Mouse (Mus musculus) heart, embryonic 10.5 days (tissue): ENCODE results near the gene Ier3. TPM values are rescaled to one million over a fixed set of nuclear protein-coding genes. Genes with fewer than 3 reads are reported as not detected.

Experiments used
- DNase-seq: peaks from one replicate; pipeline ENCODE4 v3.0.0-alpha.2; 2017; ENCODE audit warnings: low spot score
- H3K27ac ChIP-seq: fragments of 300-500 bp; sonication (generic); 2 replicates; pipeline ENCODE4 v1.5.1; 2016; ENCODE audit warnings: mild to moderate bottlenecking
- H3K27me3 ChIP-seq: fragments of 300-500 bp; sonication (generic); 2 replicates; pipeline ENCODE4 v1.6.1; 2016; ENCODE audit warnings: mild to moderate bottlenecking; ENCODE audit not compliant: poor library complexity, insufficient read depth, severe bottlenecking
- H3K36me3 ChIP-seq: fragments of 300-500 bp; sonication (generic); 2 replicates; pipeline ENCODE4 v1.6.1; 2016; ENCODE audit warnings: mild to moderate bottlenecking, moderate library complexity
- H3K4me1 ChIP-seq: fragments of 300-500 bp; sonication (generic); 2 replicates; pipeline ENCODE4 v1.6.1; 2016; ENCODE audit warnings: mild to moderate bottlenecking
- H3K4me3 ChIP-seq: fragments of 300-500 bp; sonication (generic); 2 replicates; pipeline ENCODE4 v1.5.1; 2016; ENCODE audit warnings: mild to moderate bottlenecking, moderate library complexity
- H3K9me3 ChIP-seq: fragments of 300-500 bp; sonication (generic); 2 replicates; pipeline ENCODE4 v1.6.1; 2016; ENCODE audit warnings: mild to moderate bottlenecking, moderate library complexity
- WGBS: fragments of 180-500 bp; shearing (Covaris S2); methylation state at CpG from one replicate; pipeline ENCODE4 v1.1.7; 2016; 5-methylcytosine and 5-hydroxymethylcytosine counted together
- polyA plus RNA-seq: library from polyadenylated mRNA; unstranded; fragments of >200 nt; fragmentation: Nextera tagmentation; extraction: Ambion mirVana; gene quantifications from 2 replicates; pipeline ENCODE4 v1.2.1, GENCODE M21; 2016

Ier3 gene
- 13.2 and 16.8 TPM in 2 replicates for polyA plus RNA-seq

DNA sequence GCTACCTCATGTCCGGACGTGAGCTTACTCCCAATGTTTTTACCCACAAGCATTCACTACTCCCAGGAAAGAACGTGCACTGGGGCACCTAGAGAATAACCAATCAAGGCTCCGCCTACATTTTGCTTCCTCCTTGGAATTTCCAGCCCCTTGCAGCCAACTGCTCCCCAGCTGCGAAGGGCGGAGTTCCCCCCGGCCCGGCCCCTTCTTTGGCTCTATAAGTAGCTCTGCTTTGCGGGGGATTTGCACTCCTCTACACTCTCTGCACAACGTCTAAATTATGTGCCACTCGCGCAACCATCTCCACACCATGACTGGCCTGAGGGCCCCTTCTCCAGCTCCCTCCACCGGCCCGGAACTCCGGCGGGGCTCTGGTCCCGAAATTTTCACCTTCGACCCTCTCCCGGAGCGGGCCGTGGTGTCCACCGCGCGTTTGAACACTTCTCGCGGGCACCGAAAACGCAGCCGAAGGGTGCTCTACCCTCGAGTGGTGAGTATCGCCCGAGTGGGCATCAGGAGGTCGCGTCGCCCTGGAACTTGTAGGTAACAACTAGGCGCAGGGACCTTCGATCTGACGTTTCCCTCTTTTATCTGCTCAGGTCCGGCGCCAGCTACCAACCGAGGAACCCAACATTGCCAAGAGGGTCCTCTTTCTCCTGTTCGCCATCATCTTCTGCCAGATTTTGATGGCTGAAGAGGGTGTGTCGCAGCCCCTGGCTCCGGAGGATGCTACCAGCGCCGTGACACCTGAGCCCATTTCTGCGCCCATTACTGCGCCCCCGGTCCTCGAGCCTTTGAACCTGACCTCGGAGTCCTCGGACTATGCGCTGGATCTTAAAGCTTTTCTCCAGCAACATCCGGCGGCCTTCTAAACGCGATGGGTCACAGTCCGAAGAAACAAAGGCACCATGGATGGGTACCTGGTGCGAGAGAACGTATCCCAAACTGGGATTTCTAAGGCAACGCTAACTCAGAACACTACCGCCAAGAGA lies at the start of gene Ier3:
Gene Ier3 (plus strand): TSS at position 246 of the 992 bp plus-strand sequence.
- under 1% methylated on average over 62 of the region's 62 CpGs for WGBS
- peak within 1 kb of the TSS; percentile 96 for H3K27ac ChIP-seq

DNA sequence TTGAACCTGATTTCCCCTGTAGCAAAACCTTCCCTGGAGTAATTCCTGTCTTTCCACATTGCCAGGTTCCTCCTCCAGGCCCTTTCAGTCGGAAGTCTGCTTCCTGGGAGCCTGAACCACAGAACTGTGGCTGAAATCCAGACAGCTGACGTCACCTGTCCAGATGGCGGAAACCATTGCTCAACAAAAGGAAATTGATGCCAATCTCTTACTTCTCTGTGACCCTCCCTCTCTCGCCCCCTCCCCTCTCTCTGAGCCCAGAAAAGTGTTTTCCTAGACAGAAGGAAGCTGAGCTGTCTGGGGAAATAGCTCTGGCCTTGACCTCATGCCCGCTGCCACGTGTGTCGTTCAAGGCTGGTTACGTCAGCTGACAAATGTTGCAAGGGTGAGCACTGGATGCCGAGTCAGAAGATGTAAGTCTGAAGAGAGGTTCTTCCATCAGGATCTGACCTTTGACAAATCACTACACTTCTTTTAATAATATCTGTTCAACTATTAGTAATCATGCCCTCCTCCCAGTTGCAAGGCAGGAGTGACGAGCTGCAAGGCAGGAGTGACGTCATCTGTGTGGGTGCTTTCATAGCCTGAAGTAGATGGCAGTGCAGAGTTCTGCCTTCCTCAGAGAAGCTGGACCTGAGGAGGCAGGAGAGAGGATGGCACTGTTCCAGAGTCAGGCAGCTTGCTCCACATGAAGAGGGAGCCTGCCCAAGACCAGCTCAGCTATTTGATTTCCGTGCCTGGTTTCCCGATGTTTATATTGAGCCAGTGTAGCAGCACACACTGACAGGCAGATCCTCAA lies 44.5 kb upstream of the Ier3 start:
- Histone ChIP-seq H3K4me1 (peaks cover 23% of the 10 kb centered on the region; the same call in 1 of the 2 replicates), H3K9me3 (no peaks in the 10 kb centered on the region), H3K4me3 (no peak overlapping the region), H3K27me3 (no peaks in the 10 kb centered on the region), H3K27ac (peak overlapping the region; percentile 67), H3K36me3 (no peaks in the 10 kb centered on the region)
- peak; percentile 75 for DNase-seq
- 50% methylated on average over 13 of the region's 13 CpGs for WGBS

More for the DNA sequence above, at the start of gene Ier3:
- peaks cover 23% of the 10 kb centered on the region for H3K36me3 ChIP-seq
- H3K9me3 ChIP-seq = no peaks in the 10 kb centered on the region
- DNase-seq = peak; percentile 93
- H3K4me1 ChIP-seq = peaks cover 35% of the 10 kb centered on the region
- peak within 1 kb of the TSS; percentile 86 for H3K4me3 ChIP-seq
- no peaks in the 10 kb centered on the region; the same call in 1 of the 2 replicates for H3K27me3 ChIP-seq

DNA sequence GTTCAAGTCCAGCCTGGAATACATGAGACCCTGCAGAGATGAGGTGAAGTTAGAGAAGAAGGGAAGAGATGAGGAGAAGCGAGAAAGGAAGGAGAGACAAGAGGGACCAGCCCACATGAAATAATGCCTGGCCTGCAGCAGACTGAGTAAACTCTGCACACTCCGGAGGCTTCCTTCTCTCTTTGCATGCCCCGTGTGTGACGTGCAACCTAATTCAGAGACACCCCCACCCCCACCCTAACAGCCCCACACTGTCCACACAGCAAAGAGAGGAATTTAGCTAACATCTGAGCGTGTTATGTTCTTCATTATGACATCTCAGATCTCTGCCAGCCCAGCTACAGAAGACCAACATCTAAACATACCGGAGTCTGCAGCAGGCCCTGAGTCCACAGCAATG lies 42.5 kb upstream of the Ier3 start:
- Histone ChIP-seq H3K9me3 (no peaks in the 10 kb centered on the region), H3K4me3 (no peak overlapping the region), H3K27ac (peak overlapping the region; percentile 7; the same call in 1 of the 2 replicates), H3K27me3 (no peaks in the 10 kb centered on the region), H3K4me1 (peaks cover 24% of the 10 kb centered on the region), H3K36me3 (no peaks in the 10 kb centered on the region)
- no peak for DNase-seq
- WGBS = 71% methylated on average over 6 of the region's 6 CpGs

DNA sequence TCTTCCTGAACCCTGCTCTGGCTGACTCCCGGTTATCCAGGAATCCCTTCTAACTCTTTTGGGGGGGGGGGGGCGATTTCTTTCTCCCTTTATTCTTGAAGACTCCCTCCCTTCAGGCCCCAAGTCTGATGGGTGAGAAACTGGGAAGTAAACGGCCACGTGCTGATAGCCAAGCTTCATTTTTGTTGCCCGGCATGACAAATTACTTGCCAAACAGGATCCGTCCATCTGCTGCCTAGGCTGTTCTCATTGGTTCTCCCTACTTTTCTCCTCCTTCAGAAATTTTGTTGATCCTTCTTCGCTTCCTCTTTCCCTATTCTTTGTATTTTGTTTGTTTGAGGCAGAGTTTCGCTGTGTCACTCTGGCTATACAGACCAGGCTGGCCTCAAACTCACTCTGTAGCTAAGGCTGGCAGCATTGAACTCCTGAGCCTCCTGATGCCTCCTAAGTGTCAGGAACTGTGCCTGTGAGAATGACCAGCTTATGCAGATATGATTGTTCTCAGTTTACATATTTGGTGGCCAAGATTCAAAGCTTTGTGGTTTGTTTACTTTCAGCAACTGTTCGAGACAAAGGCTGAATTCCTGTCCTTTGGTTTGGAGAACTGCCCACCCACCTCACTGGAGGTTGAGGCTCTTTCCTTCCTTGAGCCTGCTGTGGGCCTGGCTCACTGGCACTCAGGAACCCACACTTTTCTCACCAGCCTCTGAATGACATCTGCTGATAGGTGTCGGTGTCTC lies 41.8 kb upstream of the Ier3 start:
- whole genome bisulfite sequencing = 67% methylated on average over 10 of the region's 10 CpGs
- Histone ChIP-seq H3K9me3 (no peaks in the 10 kb centered on the region), H3K4me3 (no peak overlapping the region), H3K27me3 (no peaks in the 10 kb centered on the region), H3K36me3 (no peaks in the 10 kb centered on the region), H3K27ac (peak overlapping the region; percentile 29; the same call in 1 of the 2 replicates), H3K4me1 (peaks cover 29% of the 10 kb centered on the region)
- no peak for DNase-seq

- WGBS = 90% methylated on average over 7 of the region's 7 CpGs
- H3K4me1 ChIP-seq = peaks cover 32% of the 10 kb centered on the region
- DNase-seq = no peak
These were observed 41.1 kb upstream of the Ier3 start for GRCm38 (mm10) chr17:35780362-35780761.

DNA sequence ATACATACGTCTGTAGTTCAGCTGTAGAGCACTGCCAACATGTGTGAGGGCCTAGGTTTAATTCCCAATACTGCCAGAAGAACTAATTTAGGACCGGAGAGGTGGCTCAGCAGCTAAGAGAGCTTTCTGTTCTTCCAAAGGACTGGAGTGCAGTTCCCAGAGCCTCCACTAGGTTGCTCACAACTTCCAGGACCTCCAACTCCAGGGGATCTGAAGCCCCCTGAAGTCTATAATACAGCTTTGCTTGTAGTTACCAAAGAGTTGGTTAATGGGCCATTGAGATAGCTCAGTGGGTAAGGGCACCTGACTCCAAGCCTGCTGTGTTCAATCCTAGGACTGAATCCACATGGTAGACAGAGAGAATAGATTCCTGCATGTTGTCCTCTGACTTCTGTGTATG lies 39.1 kb upstream of the Ier3 start:
- DNase-seq = no peak
- Histone ChIP-seq H3K4me1 (peaks cover 23% of the 10 kb centered on the region), H3K4me3 (no peak overlapping the region), H3K9me3 (no peaks in the 10 kb centered on the region), H3K27me3 (no peaks in the 10 kb centered on the region), H3K36me3 (no peaks in the 10 kb centered on the region), H3K27ac (no peak overlapping the region)
- 69% methylated on average over 2 of the region's 2 CpGs for WGBS

More at GRCm38 (mm10) chr17:35780362-35780761, 41.1 kb upstream of the Ier3 start:
- H3K9me3 ChIP-seq = no peaks in the 10 kb centered on the region
- 0 out of 2 replicates have a peak overlapping the region, but pooled peaks have one; percentile 29 for H3K27ac ChIP-seq
- H3K27me3 ChIP-seq = no peaks in the 10 kb centered on the region
- H3K36me3 ChIP-seq = no peaks in the 10 kb centered on the region
- no peak overlapping the region for H3K4me3 ChIP-seq

DNA sequence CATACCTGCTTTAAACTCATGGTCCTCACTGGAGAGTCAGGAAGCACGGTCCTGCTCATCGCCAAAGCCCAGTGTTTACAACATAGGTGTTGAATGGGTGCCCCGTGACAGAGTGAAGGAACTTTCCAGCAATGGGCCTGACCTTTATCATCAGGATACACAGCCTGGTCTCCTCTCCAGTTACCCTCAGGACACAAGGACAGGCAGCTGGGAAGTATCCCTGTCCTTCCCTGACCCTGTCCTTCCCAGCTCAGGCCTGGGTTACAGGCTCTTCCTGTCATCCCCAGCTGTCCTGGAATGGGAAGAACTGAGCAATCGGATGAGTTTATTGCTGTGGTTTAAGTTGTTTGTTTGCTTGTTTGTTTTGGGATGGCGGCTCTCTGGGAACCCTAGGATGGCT lies 38.6 kb upstream of the Ier3 start:
- Histone ChIP-seq H3K4me1 (peaks cover 22% of the 10 kb centered on the region), H3K27me3 (no peaks in the 10 kb centered on the region), H3K9me3 (no peaks in the 10 kb centered on the region), H3K27ac (no peak overlapping the region), H3K4me3 (no peak overlapping the region), H3K36me3 (no peaks in the 10 kb centered on the region)
- no peak for DNase-seq
- WGBS = 79% methylated on average over 5 of the region's 5 CpGs

- Histone ChIP-seq H3K36me3 (no peaks in the 10 kb centered on the region), H3K4me3 (no peak overlapping the region), H3K27me3 (no peaks in the 10 kb centered on the region), H3K9me3 (no peaks in the 10 kb centered on the region), H3K4me1 (peaks cover 18% of the 10 kb centered on the region), H3K27ac (peak overlapping the region; percentile 67; the same call in 1 of the 2 replicates)
- DNase-seq = peak; percentile 81
- 68% methylated on average over 6 of the region's 6 CpGs for WGBS
These were observed 37.5 kb upstream of the Ier3 start for GRCm38 (mm10) chr17:35783944-35784343.

DNA sequence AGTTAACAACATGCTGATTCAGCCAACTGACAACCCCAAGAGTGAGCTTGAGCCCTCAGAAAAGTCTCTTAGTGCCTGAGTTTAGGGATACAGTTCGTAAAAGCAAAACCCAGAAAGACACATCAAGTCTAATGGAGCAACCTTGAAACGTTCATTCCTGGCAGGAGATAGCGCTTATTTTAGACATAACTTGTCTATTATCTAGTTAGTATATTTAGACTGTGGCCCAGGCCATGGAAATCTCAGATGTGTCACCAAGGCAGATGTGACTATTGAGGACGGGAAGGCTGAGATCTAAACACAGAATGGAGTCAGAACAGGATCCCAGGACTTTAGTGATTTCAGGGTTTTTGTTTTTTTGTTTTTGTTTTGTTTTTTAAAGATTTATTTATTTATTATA lies 36.3 kb upstream of the Ier3 start:
- Histone ChIP-seq H3K27me3 (no peaks in the 10 kb centered on the region), H3K9me3 (no peaks in the 10 kb centered on the region), H3K36me3 (no peaks in the 10 kb centered on the region), H3K4me1 (peaks cover 12% of the 10 kb centered on the region), H3K27ac (0 out of 2 replicates have a peak overlapping the region, but pooled peaks have one; percentile 67), H3K4me3 (no peak overlapping the region)
- WGBS = 62% methylated on average over 4 of the region's 4 CpGs
- no peak for DNase-seq

- Histone ChIP-seq H3K4me1 (peaks cover 12% of the 10 kb centered on the region), H3K27me3 (0 out of 2 replicates have a peak, but pooled peaks cover 5% of the 10 kb centered on the region), H3K9me3 (no peaks in the 10 kb centered on the region), H3K36me3 (no peaks in the 10 kb centered on the region), H3K27ac (no peak overlapping the region), H3K4me3 (no peak overlapping the region)
- DNase-seq = no peak
These were observed 34.0 kb upstream of the Ier3 start for GRCm38 (mm10) chr17:35787493-35787892.

GRCm38 (mm10) chr17:35788025-35788424 lies 33.5 kb upstream of the Ier3 start:
- Histone ChIP-seq H3K27me3 (0 out of 2 replicates have a peak, but pooled peaks cover 5% of the 10 kb centered on the region), H3K4me1 (peaks cover 12% of the 10 kb centered on the region), H3K9me3 (no peaks in the 10 kb centered on the region), H3K36me3 (no peaks in the 10 kb centered on the region), H3K4me3 (no peak overlapping the region), H3K27ac (no peak overlapping the region)
- 79% methylated on average over 3 of the region's 3 CpGs for WGBS
- no peak for DNase-seq

DNA sequence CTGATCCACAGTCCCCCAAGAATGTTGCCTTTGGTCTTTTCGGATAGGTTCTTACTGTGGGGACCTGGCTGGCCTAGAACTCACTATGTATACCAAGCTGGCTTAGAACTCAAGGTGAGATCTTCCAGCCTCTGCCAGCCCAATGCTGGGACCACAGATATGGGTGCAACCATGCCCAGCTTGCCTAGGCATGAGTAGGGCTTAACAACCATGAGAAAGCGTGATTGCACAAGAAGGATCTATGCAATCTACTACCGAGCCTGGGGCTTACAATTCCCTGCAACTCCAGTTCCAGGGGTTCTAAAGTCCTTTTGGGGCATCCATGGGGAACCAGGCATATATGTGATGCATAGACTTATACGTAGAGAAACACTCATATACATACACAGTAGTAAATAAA lies 30.6 kb upstream of the Ier3 start:
- H3K36me3 ChIP-seq = no peaks in the 10 kb centered on the region
- H3K4me3 ChIP-seq = no peak overlapping the region
- H3K9me3 ChIP-seq = no peaks in the 10 kb centered on the region
- no peak for DNase-seq
- no peaks in the 10 kb centered on the region for H3K4me1 ChIP-seq
- 76% methylated on average over 4 of the region's 4 CpGs for WGBS
- H3K27ac ChIP-seq = no peak overlapping the region
- H3K27me3 ChIP-seq = 0 out of 2 replicates have a peak, but pooled peaks cover 5% of the 10 kb centered on the region
